Mouse (Mus musculus): ENCODE results near the gene Pof1b. TPM values are rescaled to one million over a fixed set of nuclear protein-coding genes. Genes with fewer than 3 reads are reported as not detected.

Gene Pof1b
- polyA plus RNA-seq (2012; rRNA removed) = 0.01 TPM in 2 replicates
- 0.03 TPM in 1 of 2 replicates, not detected in the other for polyA plus RNA-seq (2014; fragmentation: Nextera tagmentation; extraction: Ambion mirVana)

DNA sequence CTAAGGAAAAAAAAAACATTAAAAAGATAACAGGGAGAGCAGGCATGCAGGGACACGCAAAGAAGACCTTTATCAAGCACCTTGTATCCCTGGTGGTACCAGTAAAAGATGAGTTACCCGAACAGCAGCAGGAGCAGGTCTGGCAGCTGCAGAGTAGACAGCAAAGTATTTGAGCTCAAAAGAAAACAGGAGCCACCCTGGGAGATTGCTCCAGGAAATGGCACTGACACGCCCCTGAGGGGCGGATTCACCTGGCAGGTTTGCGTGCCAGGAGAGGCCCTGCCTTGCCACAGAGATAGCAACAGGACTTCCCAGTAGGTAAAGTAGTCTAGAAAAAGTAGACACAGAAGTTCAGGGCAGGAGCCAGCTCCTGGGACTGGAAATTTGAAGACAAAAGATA, at the start of gene Pof1b:
Gene Pof1b (minus strand): TSS at position 144 of the 400 bp plus-strand sequence.
- TF ChIP-seq CTCF (IDR thresholded peaks at IDR 0.05; ENCODE audit: low read depth) = no peak
- no peak for TF ChIP-seq EP300 (IDR thresholded peaks at IDR 0.05; ENCODE audit: low read depth)
- ATAC-seq (ENCODE audit: insufficient read depth) (no peak), DNase-seq (ENCODE audit: low read depth in 3 of 3, low spot score in 3 of 3) (no peak)
- no peak within 1 kb of the TSS for H3K27ac ChIP-seq
- H3K4me2 ChIP-seq (ENCODE audit: low read depth) = no peak within 1 kb of the TSS
- no peak within 1 kb of the TSS for H3K9ac ChIP-seq (replicated peaks)
- no peaks in the 10 kb centered on the region for H3K9me3 ChIP-seq (ENCODE audit: control insufficient read depth, low read length)
- no peaks in the 10 kb centered on the region for H3K4me1 ChIP-seq (replicated peaks; ENCODE audit: control insufficient read depth in 2 of 2, insufficient read depth in 2 of 2, low read length in 1 of 2)
- no peak within 1 kb of the TSS for H3K4me3 ChIP-seq (ENCODE audit: insufficient read depth in 1 of 2, low read depth in 2 of 2, low read length in 2 of 2)
- H3K27me3 ChIP-seq (ENCODE audit: control insufficient read depth, insufficient read depth, low read length) = no peaks in the 10 kb centered on the region
- H3K36me3 ChIP-seq (replicated peaks; ENCODE audit: control insufficient read depth, insufficient read depth, low read depth) = no peaks in the 10 kb centered on the region
- 70% methylated on average over 5 of the region's 5 CpGs for WGBS (ENCODE audit: insufficient replicate concordance)

DNA sequence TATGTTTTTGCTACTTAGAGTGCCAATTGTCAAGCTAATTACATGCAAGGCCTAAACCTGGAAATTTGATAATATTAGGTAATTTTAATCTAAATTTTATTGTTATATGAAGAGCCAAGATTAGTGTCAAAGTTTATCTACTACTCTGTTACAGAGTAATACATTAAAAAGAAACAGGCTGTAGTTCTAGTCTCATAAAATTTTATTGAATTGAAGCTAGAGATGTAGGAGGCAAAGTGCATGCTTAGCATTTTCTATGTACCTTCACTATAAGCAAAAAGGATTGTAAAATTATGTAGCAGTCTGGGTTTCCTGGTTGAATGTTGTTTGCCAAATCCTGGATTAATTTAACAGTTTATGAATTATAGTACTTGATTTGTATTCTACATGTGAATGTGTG, 18.1 kb upstream of the Pof1b start:
- no peak for DNase-seq (ENCODE audit: low read depth in 3 of 3, low spot score in 3 of 3)
- ATAC-seq (ENCODE audit: insufficient read depth) = no peak
- H3K27me3 ChIP-seq (ENCODE audit: control insufficient read depth, insufficient read depth, low read length) = no peaks in the 10 kb centered on the region
- no peak overlapping the region for H3K4me3 ChIP-seq (ENCODE audit: insufficient read depth in 1 of 2, low read depth in 2 of 2, low read length in 2 of 2)
- no peaks in the 10 kb centered on the region for H3K9me3 ChIP-seq (ENCODE audit: control insufficient read depth, low read length)
- no peak overlapping the region for H3K4me2 ChIP-seq (ENCODE audit: low read depth)
- H3K9ac ChIP-seq (replicated peaks) = no peak overlapping the region
- H3K27ac ChIP-seq = no peak overlapping the region
- no peaks in the 10 kb centered on the region for H3K4me1 ChIP-seq (replicated peaks; ENCODE audit: control insufficient read depth in 2 of 2, insufficient read depth in 2 of 2, low read length in 1 of 2)
- TF ChIP-seq EP300 (IDR thresholded peaks at IDR 0.05; ENCODE audit: low read depth) (no peak), CTCF (IDR thresholded peaks at IDR 0.05; ENCODE audit: low read depth) (no peak)
- H3K36me3 ChIP-seq (replicated peaks; ENCODE audit: control insufficient read depth, insufficient read depth, low read depth) = no peaks in the 10 kb centered on the region

DNA sequence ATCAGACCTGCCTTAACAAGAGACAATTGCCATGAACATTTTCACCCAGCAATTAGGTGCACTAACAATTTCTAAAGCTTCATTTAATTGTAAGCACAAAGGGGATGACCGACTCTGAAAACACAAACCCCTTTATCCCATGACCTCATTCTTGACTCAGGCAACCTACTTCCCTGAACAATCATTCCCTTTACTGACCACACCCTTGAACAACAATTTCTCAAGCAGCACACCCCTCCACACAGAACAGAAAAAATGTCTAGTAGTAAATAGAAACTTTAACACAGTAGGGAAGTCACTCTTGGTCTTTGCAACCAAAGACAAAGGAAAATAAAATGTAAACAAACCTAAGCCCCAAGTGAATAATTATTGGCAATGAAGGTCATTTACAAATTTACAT, 4.1 kb downstream of the Pof1b start:
- Histone ChIP-seq H3K4me3 (ENCODE audit: insufficient read depth in 1 of 2, low read depth in 2 of 2, low read length in 2 of 2) (no peak overlapping the region), H3K27me3 (ENCODE audit: control insufficient read depth, insufficient read depth, low read length) (no peaks in the 10 kb centered on the region), H3K36me3 (replicated peaks; ENCODE audit: control insufficient read depth, insufficient read depth, low read depth) (no peaks in the 10 kb centered on the region), H3K9ac (replicated peaks) (no peak overlapping the region), H3K27ac (no peak overlapping the region), H3K4me2 (ENCODE audit: low read depth) (no peak overlapping the region), H3K9me3 (ENCODE audit: control insufficient read depth, low read length) (no peaks in the 10 kb centered on the region), H3K4me1 (replicated peaks; ENCODE audit: control insufficient read depth in 2 of 2, insufficient read depth in 2 of 2, low read length in 1 of 2) (no peaks in the 10 kb centered on the region)
- no peak for ATAC-seq (ENCODE audit: insufficient read depth)
- DNase-seq (ENCODE audit: low read depth in 3 of 3, low spot score in 3 of 3) = no peak
- TF ChIP-seq EP300 (IDR thresholded peaks at IDR 0.05; ENCODE audit: low read depth) (no peak), CTCF (IDR thresholded peaks at IDR 0.05; ENCODE audit: low read depth) (no peak)
- WGBS (ENCODE audit: insufficient replicate concordance) = 36% methylated on average over 1 of the region's 1 CpGs

DNA sequence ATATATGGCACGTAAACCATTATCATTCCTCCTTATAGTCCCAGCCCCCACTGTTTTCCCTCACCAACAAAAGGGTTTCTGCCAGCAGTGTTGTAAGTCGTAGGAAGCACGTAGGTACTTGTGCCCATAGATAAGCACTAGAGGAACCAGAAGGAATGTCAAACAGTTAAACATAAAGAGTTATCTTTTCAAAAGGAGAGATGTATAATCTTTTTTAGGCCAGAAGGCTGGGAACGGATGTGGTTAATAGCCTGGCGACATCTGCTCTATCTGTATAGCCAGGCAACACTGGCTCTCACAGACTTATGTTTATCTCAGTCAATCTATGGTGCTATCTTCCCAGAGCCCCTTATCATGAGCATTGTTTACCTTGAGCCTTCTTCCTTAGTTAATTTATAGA, 17.8 kb downstream of the Pof1b start:
- Histone ChIP-seq H3K27ac (no peak overlapping the region), H3K9me3 (ENCODE audit: control insufficient read depth, low read length) (no peaks in the 10 kb centered on the region), H3K9ac (replicated peaks) (no peak overlapping the region), H3K36me3 (replicated peaks; ENCODE audit: control insufficient read depth, insufficient read depth, low read depth) (no peaks in the 10 kb centered on the region), H3K4me3 (ENCODE audit: insufficient read depth in 1 of 2, low read depth in 2 of 2, low read length in 2 of 2) (no peak overlapping the region), H3K27me3 (ENCODE audit: control insufficient read depth, insufficient read depth, low read length) (no peaks in the 10 kb centered on the region), H3K4me1 (replicated peaks; ENCODE audit: control insufficient read depth in 2 of 2, insufficient read depth in 2 of 2, low read length in 1 of 2) (no peaks in the 10 kb centered on the region), H3K4me2 (ENCODE audit: low read depth) (no peak overlapping the region)
- 17% methylated on average over 5 of the region's 5 CpGs for WGBS (ENCODE audit: insufficient replicate concordance)
- DNase-seq (ENCODE audit: low read depth in 3 of 3, low spot score in 3 of 3) (peak in 1 of 3 experiments; percentile 0), ATAC-seq (ENCODE audit: insufficient read depth) (peak; percentile 65)
- TF ChIP-seq CTCF (IDR thresholded peaks at IDR 0.05; ENCODE audit: low read depth) (no peak), EP300 (IDR thresholded peaks at IDR 0.05; ENCODE audit: low read depth) (peak; percentile 28)

DNA sequence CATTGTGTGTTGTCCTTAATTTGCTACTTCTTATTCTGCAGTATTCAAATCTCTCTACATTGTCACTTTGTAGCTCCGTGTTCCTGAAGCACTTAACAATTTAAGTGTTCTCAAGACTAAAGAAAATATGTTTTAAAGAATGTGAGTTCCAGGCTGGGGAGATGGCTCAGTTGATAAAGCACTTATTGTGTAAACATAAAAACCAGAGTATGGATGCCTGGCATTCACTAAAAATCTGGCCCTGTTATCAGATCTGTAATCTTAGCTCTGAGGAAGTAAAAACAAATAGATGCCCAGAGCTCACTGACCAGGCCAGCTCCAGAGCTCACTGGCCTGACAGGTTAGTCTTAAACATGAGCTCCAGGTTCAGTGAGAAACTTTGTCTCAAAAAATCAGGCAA, 22.9 kb downstream of the Pof1b start:
- no peaks in the 10 kb centered on the region for H3K36me3 ChIP-seq (replicated peaks; ENCODE audit: control insufficient read depth, insufficient read depth, low read depth)
- H3K4me3 ChIP-seq (ENCODE audit: insufficient read depth in 1 of 2, low read depth in 2 of 2, low read length in 2 of 2) = no peak overlapping the region
- DNase-seq (ENCODE audit: low read depth in 3 of 3, low spot score in 3 of 3) (no peak), ATAC-seq (ENCODE audit: insufficient read depth) (no peak)
- TF ChIP-seq EP300 (IDR thresholded peaks at IDR 0.05; ENCODE audit: low read depth) = no peak
- no peaks in the 10 kb centered on the region for H3K4me1 ChIP-seq (replicated peaks; ENCODE audit: control insufficient read depth in 2 of 2, insufficient read depth in 2 of 2, low read length in 1 of 2)
- H3K27me3 ChIP-seq (ENCODE audit: control insufficient read depth, insufficient read depth, low read length) = no peaks in the 10 kb centered on the region
- no peak overlapping the region for H3K27ac ChIP-seq
- WGBS (ENCODE audit: insufficient replicate concordance) = 29% methylated on average over 1 of the region's 1 CpGs
- no peak overlapping the region for H3K4me2 ChIP-seq (ENCODE audit: low read depth)
- H3K9ac ChIP-seq (replicated peaks) = no peak overlapping the region
- no peaks in the 10 kb centered on the region for H3K9me3 ChIP-seq (ENCODE audit: control insufficient read depth, low read length)

Measured in liver, embryonic 14.5 days (tissue).